Mouse (Mus musculus) ES-Bruce4 (cell line): ENCODE results near the gene Kcns3. TPM values are rescaled to one million over a fixed set of nuclear protein-coding genes. Genes with fewer than 3 reads are reported as not detected.

Experiments
- H3K27ac ChIP-seq: 2 replicates; pipeline ENCODE4 v1.5.1; 2012; ENCODE audit warnings: low read length, inconsistent platforms; ENCODE audit not compliant: insufficient read depth
- H3K27me3 ChIP-seq: 2 replicates; pipeline ENCODE4 v1.6.1; 2012; ENCODE audit warnings: mild to moderate bottlenecking, low read length, inconsistent platforms; ENCODE audit not compliant: control insufficient read depth, poor library complexity, insufficient read depth, severe bottlenecking
- H3K36me3 ChIP-seq: 2 replicates; pipeline ENCODE4 v1.6.1; 2012; ENCODE audit warnings: inconsistent platforms, mild to moderate bottlenecking, low read length, moderate library complexity; ENCODE audit not compliant: control insufficient read depth, poor library complexity, insufficient read depth, severe bottlenecking
- H3K4me1 ChIP-seq: one replicate; pipeline ENCODE4 v1.8.1; 2011; ENCODE audit warnings: low read length; ENCODE audit not compliant: control insufficient read depth, insufficient read depth
- H3K4me3 ChIP-seq: 2 replicates; pipeline ENCODE4 v1.5.1; 2011; ENCODE audit warnings: low read depth, mild to moderate bottlenecking, low read length
- H3K9ac ChIP-seq: 2 replicates; pipeline ENCODE4 v1.6.1; 2012; ENCODE audit warnings: low read depth, mild to moderate bottlenecking, inconsistent platforms; ENCODE audit not compliant: poor library complexity, severe bottlenecking
- H3K9me3 ChIP-seq: replicated peaks from 2 replicates; pipeline ENCODE4 v1.6.1; 2012; ENCODE audit warnings: mild to moderate bottlenecking, low read length, inconsistent platforms; ENCODE audit not compliant: control insufficient read depth, poor library complexity, insufficient read depth, severe bottlenecking
- CTCF ChIP-seq: IDR thresholded peaks from one replicate; pipeline ENCODE4 v1.8.1; 2011; ENCODE audit warnings: low read depth, low read length
- EP300 ChIP-seq: IDR thresholded peaks from 2 replicates; pipeline ENCODE4 v1.6.1; 2011; ENCODE audit warnings: low read depth, low read length; ENCODE audit not compliant: insufficient read depth
- POLR2A ChIP-seq: IDR thresholded peaks from one replicate; pipeline ENCODE4 v1.8.1; 2011; ENCODE audit warnings: low read length; ENCODE audit not compliant: insufficient read depth
- polyA plus RNA-seq: library from polyadenylated mRNA; stranded (reverse); fragments of >200 nt; gene quantifications from 2 replicates; pipeline ENCODE4 v1.2.4, GENCODE M21; 2011; ENCODE audit warnings: low read depth; ENCODE audit not compliant: missing spikeins, insufficient read depth, insufficient read length

Gene Kcns3
- polyA plus RNA-seq, 1 experiment: 1.6 TPM

DNA sequence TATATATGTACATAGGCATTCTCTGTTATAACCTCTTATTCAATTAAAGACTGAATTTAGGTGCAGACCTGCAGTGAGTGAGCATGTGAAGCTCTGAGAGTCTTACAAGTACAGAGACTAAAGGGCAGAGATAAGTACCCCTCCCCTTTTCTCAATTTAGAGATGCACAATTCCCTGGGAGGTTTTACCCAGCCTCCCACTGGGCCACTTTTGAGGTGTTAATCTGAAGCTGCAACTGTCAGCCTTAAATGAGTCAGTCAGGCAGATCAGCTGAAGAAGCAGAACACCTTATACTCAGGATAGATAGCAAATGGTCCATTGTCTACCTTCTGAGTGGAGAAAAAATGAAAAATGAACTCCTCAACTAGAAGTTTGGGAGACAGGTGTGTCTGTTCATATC lies 109.0 kb downstream of the Kcns3 start:
- Histone ChIP-seq H3K4me3 (no peak overlapping the region), H3K36me3 (no peaks in the 10 kb centered on the region), H3K27me3 (no peaks in the 10 kb centered on the region), H3K9me3 (no peaks in the 10 kb centered on the region), H3K27ac (no peak overlapping the region), H3K9ac (no peak overlapping the region), H3K4me1 (no peaks in the 10 kb centered on the region)
- no peak for TF ChIP-seq CTCF
- no peak for TF ChIP-seq EP300
- no peak for TF ChIP-seq POLR2A

Other genes starting within 250 kb of the Kcns3 start
- not detected in 2 replicates for gene Msgn1, start 57.9 kb upstream of the Kcns3 start, polyA plus RNA-seq
- 21.2 and 23.9 TPM in 2 replicates for gene Gen1, start 114.7 kb upstream of the Kcns3 start, polyA plus RNA-seq
- 86.8 and 107 TPM in 2 replicates for gene Smc6, start 114.8 kb upstream of the Kcns3 start, polyA plus RNA-seq